Mouse (Mus musculus) small intestine, adult 2 months (tissue): ENCODE data around the gene Cga.

ENCODE experiments used
- CTCF ChIP-seq: fragments of 200-500 bp; IDR thresholded peaks from 2 replicates; pipeline ENCODE4 v1.5.1; 2012; ENCODE audit warnings: low read depth, mild to moderate bottlenecking, control low read depth, inconsistent platforms, low read length, moderate library complexity, mixed read lengths; ENCODE audit not compliant: insufficient replicate concordance, insufficient read length; ENCODE audit errors: extremely low read depth
- POLR2A ChIP-seq: fragments of 200-500 bp; IDR thresholded peaks from 2 replicates; pipeline ENCODE4 v1.6.1; 2012; ENCODE audit warnings: low read depth, mild to moderate bottlenecking, control low read depth, inconsistent platforms, low read length, moderate library complexity

DNA sequence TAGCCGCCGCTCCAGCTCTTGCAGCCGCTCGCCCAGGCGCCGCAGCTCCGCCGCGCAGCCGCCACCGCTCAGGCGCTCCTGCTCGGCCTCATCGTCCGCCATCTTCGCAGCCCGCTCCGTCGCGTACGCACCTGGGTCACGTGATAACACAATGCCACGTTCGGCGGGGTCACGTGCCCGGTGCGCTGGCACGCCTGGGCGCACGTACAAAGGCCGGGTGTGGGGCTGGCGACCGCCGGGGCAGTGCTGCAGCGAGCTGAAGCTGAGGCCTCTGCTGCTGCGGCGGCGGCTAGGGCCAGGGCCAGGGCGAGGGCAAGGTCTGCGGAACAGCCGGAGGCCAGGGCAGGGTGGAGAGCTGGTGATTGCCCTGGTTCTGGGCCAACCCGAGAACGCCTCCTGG lies 10.8 kb upstream of the Cga start, which contains the start of gene Zfp292:
- TF ChIP-seq CTCF: no peak
- TF ChIP-seq POLR2A: peak; percentile 75
